Mouse (Mus musculus) bone marrow macrophage, adult 2 months (primary cell): ENCODE results near the gene Cdh13.

Experiments
- CTCF ChIP-seq: IDR thresholded peaks from 2 replicates; pipeline ENCODE4 v1.5.1; 2012; ENCODE audit warnings: low read depth, mild to moderate bottlenecking, low read length, moderate library complexity
- POLR2A ChIP-seq: IDR thresholded peaks from 2 replicates; pipeline ENCODE4 v1.6.1; 2012; ENCODE audit warnings: mild to moderate bottlenecking, low read depth, low read length, borderline replicate concordance

GRCm38 (mm10) chr8:119127841-119128240, 844.3 kb downstream of the Cdh13 start:
- no peak for TF ChIP-seq CTCF
- no peak for TF ChIP-seq POLR2A
